Mouse (Mus musculus) skeletal muscle tissue, adult 2 months (tissue): ENCODE measurements at regions not wholly inside any gene's neighbourhood (a gene's known extent, or its start where the extent isn't known, plus 50 kb on each side); places are given as distances from the start of the nearest gene placed in this dataset.
"Not testable (repeated sequence)": the region's sequence is repeated elsewhere in the genome, so short reads cannot be mapped to it uniquely, and the experiment has no call there.

Source experiments
- DNase-seq: peaks from one replicate; pipeline ENCODE4 v3.0.0-alpha.2; 2012; ENCODE audit warnings: low read depth, low spot score

GRCm38 (mm10) chr10:38458975-38459374, 362.6 kb downstream of the Rfpl4b start:
- DNase-seq = peak; percentile 6

- DNase-seq = no peak
Measured at GRCm38 (mm10) chr10:38458424-38458823, 363.2 kb downstream of the Rfpl4b start.

GRCm38 (mm10) chr10:38456786-38457185, 364.8 kb downstream of the Rfpl4b start:
- DNase-seq = no peak

GRCm38 (mm10) chr10:38449263-38449662, 372.3 kb downstream of the Rfpl4b start:
- no peak for DNase-seq

GRCm38 (mm10) chr10:38447706-38448105, 373.9 kb downstream of the Rfpl4b start:
- no peak for DNase-seq

- DNase-seq = no peak
Measured at GRCm38 (mm10) chr10:38447256-38447655, 374.3 kb downstream of the Rfpl4b start.

DNA sequence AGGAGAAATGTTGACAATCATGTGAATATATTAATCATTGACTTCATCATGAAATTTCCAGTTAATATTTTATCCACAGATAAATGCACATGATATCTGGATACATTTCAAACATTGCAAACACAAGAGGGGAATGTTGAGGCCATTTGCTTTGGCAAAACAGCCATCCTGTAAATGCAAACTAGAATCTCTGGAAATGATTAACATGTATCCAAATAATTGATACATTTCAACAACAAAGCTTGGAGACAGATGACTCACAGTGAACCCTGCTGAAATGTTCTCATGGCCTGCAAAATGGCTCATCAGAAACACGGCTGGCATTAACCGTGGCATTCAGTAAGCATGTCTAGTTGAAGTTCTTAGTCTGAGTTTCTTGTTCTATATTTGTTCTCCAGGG, 382.3 kb downstream of the Rfpl4b start:
- DNase-seq = no peak

DNA sequence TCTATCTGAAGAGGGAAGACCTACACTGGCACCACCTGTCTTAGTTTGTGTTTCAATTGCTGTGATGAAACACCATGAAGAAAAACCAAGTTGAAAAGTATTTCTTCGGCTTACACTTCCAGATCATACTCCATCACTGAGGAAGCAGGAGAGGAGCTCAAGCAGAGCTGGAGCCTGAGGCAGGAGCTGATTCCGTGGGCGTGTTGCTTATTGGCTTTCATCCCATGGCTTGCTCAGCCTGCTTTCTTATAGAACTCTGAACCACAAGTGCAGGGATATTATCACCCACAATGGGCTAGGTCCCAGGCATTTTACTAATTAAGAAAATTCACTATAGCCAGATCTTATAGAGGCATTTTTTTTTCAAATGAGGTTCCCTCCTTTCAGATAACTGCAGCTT, 384.7 kb downstream of the Rfpl4b start:
- DNase-seq = no peak

DNA sequence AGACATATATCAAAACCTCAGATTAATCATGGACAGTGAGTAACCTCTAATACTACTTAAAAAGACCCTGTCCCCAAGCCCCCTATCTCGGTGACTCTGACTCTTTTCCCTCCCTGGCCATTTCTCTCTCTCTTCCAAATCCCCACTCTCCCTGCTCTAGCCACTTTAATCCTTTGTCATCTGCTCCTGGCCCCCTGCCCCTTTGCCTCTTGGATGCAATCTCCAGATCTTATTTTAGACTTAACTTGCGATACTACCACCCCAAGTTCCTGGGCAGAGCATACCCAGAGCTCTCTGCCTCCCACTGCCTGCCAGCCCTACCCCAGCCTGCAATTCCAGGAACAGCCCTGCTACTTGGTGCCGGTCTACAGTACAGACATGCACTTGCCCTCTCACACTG, 400.0 kb downstream of the Rfpl4b start:
- no peak for DNase-seq

DNA sequence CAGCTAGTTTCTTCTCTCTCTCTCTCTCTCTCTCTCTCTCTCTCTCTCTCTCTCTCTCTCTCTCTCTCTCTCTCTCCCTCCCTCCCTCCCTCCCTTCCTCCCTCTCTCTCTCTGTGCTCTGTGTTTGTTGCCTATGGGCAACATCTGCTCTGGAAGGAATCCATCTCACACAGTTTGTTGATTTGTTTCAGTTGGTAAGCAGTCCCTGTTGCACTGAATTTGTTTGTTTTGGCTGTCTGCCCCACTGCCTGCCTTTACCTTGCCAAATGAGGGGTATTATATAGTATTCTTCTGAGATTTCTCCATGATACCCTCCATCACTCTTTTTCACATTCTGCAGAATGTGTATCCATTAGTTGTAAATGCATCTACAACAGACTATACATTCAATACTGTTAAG, 401.8 kb downstream of the Rfpl4b start:
- no peak for DNase-seq

- no peak for DNase-seq
Measured at GRCm38 (mm10) chr10:38383161-38383560, 438.4 kb downstream of the Rfpl4b start.

DNA sequence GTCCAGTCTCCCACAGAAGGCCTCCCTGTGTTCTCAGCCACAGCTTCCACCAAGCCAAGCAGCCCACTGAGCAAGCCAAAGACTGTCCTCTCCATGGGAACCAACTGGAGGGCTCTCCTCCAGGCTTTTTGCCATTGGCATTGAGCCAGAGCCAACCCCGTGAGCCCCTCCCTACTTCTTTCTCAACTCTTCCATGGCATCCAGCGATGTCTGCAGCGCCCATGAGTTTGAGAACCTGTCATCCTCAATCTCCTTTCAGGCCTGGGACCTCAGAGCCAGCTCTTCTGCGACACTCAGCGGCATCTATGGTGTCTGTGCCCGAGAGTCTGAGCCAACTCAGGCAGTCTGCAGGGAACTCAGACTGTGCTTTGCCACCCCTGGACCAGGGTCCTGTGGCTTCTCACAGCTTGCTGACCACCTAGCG, 439.7 kb downstream of the Rfpl4b start:
- peak; percentile 7 for DNase-seq

DNA sequence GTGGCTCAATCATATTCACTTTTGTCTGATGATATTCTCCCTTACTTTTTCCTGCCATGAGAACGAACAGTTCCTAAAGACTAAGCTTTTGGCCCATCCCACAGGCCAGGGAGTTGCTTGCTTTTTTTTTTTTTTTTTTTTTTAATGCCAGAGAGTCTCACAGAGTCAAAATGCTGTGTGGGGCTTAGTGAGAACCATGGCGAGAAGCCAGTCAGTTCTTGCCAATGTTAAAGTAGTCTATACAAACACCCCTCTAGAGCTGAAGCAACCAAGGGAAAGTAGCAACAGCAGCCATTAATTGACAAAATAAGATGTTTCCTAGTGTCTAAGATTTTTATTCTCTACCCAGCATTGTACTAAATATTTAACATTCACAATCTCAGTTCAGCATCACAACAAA, 441.2 kb downstream of the Rfpl4b start:
- no peak for DNase-seq

- DNase-seq = no peak
Measured at GRCm38 (mm10) chr10:38366776-38367175, 454.8 kb downstream of the Rfpl4b start.

GRCm38 (mm10) chr10:38364876-38365275, 456.7 kb downstream of the Rfpl4b start:
- DNase-seq = no peak

- peak; percentile 44 for DNase-seq
Measured at GRCm38 (mm10) chr10:38357539-38358232, 463.9 kb downstream of the Rfpl4b start.

DNA sequence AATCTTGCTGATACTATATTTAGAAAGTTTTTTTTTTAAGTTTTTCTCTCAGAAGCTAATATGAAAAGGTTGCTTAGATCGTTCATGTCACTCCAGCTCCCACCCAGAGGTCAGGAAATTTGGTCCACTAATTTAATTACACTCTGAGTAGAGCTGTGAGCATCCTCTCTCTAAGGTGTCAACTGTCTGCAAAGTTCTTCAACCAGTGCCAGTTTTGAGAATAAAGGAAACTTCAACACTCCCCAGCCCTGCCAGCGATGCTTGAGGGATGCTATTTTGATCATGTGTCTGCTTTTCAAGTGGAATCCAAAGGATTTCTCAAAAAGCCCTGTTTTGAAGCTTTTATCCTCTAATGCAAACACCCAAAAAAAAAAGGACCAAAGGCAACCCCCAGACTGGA, 467.6 kb downstream of the Rfpl4b start:
- DNase-seq = no peak

GRCm38 (mm10) chr10:38353526-38353925, 468.1 kb downstream of the Rfpl4b start:
- no peak for DNase-seq

DNA sequence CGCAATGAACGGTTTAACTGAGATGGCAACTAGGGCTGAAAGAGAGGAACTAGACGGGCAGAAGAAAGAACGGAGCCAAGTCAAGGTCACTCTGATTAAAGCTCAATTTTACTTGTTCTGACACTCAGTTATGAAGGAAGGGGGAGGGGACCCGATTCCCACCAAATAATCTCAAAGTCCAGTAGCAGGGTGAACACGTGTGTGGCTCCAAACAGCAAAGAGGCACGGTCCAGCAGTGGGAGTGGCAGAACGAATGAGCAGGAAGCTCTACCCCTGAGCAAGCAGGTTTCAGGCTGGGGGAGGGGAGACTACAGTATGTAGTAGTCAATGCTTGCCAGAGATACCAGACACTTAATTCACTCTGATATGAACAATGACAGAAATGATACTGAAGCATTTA, 474.6 kb downstream of the Rfpl4b start:
- DNase-seq = not testable (repeated sequence)

DNA sequence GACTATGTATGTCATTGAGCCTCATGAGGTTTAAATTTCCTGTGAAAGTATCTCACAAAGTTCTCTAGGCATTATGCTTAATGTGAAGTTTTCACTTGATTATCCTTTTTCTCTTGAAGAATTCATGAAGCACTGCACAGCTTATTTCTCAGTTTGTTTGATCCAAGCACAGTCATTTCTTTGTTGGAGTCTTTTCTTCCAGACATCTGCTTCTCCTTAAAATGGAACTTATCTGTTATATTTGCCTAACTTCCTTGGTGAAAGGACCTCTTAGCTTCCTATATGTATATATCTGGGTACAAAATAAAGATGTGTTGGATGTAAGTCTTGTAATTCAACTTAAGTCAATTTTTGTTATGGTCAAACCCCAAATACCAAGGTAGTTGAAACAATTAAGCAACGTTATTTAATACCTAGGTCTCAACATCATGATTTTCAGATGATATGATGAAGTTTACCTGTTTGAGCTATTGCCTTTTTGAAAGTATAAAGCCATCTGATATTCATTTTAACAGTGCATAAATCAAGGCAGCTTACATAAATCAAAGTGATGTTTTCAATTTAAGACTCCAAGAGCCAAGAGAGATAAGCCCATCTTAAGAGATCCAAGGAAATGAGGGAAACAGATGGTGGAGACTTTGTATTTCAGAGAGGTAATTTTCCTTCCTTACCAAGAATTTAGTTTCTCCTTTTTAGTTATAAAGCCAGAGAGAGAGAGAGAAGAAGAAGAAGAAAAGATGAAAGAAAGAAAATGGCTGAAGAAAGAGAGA, 481.0 kb downstream of the Rfpl4b start:
- no peak for DNase-seq

GRCm38 (mm10) chr10:38308716-38309392, 512.7 kb downstream of the Rfpl4b start:
- DNase-seq = peak; percentile 25

GRCm38 (mm10) chr10:38295724-38296123, 525.9 kb downstream of the Rfpl4b start:
- no peak for DNase-seq
